Mouse (Mus musculus) neural tube, embryonic 11.5 days (tissue): ENCODE measurements around the gene Fam124b. TPM values are rescaled to one million over a fixed set of nuclear protein-coding genes. Genes with fewer than 3 reads are reported as not detected.

ENCODE experiments used
- ATAC-seq: fragments of 200-750 bp; cut with Nextera tagmentation; 2 replicates; pipeline ENCODE4 v1.8.0; 2017; ENCODE audit warnings: moderate number of reproducible peaks, mild to moderate bottlenecking, moderate TSS enrichment, moderate library complexity; ENCODE audit not compliant: insufficient read depth, low FRiP score, low TSS enrichment
- DNase-seq: peaks from one replicate; pipeline ENCODE4 v3.0.0-alpha.2; 2015; ENCODE audit warnings: low spot score
- H3K27ac ChIP-seq: fragments of 300-500 bp; sonication (generic); 2 replicates; pipeline ENCODE4 v1.5.1; 2014; ENCODE audit warnings: low read depth, mild to moderate bottlenecking, low read length
- H3K27me3 ChIP-seq: fragments of 300-500 bp; sonication (generic); 2 replicates; pipeline ENCODE4 v1.6.1; 2014; ENCODE audit warnings: mild to moderate bottlenecking, low read length, mixed read lengths; ENCODE audit not compliant: control insufficient read depth, insufficient read depth
- H3K36me3 ChIP-seq: fragments of 300-500 bp; sonication (generic); 2 replicates; pipeline ENCODE4 v1.6.1; 2014; ENCODE audit warnings: mild to moderate bottlenecking, low read length, moderate library complexity, mixed read lengths; ENCODE audit not compliant: control insufficient read depth, insufficient read depth
- H3K4me1 ChIP-seq: fragments of 300-500 bp; sonication (generic); 2 replicates; pipeline ENCODE4 v1.6.1; 2014; ENCODE audit warnings: low read length, mixed read lengths; ENCODE audit not compliant: control insufficient read depth, insufficient read depth
- H3K4me2 ChIP-seq: fragments of 300-500 bp; sonication (generic); 2 replicates; pipeline ENCODE4 v1.6.1; 2014; ENCODE audit warnings: low read depth, mild to moderate bottlenecking, moderate library complexity
- H3K4me3 ChIP-seq: fragments of 300-500 bp; sonication (generic); 2 replicates; pipeline ENCODE4 v1.5.1; 2014; ENCODE audit warnings: low read depth, low read length
- H3K9ac ChIP-seq: fragments of 300-500 bp; sonication (generic); 2 replicates; pipeline ENCODE4 v1.6.1; 2014; ENCODE audit warnings: mild to moderate bottlenecking, low read length
- H3K9me3 ChIP-seq: fragments of 300-500 bp; sonication (generic); 2 replicates; pipeline ENCODE4 v1.6.1; 2016; ENCODE audit warnings: low read length; ENCODE audit not compliant: control insufficient read depth
- WGBS: fragments of 180-500 bp; shearing (Covaris S2); extraction: QIAGEN DNeasy Blood & Tissue Kit; methylation state at CpG from one replicate; pipeline ENCODE4 v1.1.7; 2014; 5-methylcytosine and 5-hydroxymethylcytosine counted together
- polyA plus RNA-seq: library from polyadenylated mRNA; unstranded; fragments of >200 nt; fragmentation: Nextera tagmentation; extraction: Ambion mirVana; gene quantifications from 2 replicates; pipeline ENCODE4 v1.2.1, GENCODE M21; 2014

Gene Fam124b
- polyA plus RNA-seq, 1 experiment from 2014 or later, result 0.69 TPM

DNA sequence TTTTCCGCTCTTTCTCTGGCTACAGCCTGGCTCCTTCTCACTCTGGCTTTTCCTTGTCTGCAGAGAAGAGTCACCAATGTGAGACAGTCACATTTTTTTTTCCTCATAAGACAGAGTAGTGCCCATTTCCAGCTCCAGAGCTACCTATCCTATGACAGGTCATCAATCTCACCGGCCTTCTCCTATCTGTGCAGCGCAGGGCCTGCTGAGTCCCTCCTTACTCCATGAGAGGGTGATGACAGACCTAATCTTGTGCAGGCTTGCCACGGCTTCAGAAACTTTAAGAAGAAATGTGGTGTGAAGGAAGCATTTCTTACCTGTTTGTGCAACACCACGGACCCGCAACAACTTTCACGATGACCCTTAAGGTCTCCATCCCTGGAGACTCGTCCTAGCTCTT is 25.4 kb downstream of the Fam124b start:
- DNase-seq (no peak), ATAC-seq (no peak)
- Histone ChIP-seq H3K27me3 (no peaks in the 10 kb centered on the region), H3K9ac (no peak overlapping the region), H3K4me3 (no peak overlapping the region), H3K27ac (no peak overlapping the region), H3K9me3 (no peaks in the 10 kb centered on the region), H3K4me2 (no peak overlapping the region), H3K4me1 (no peaks in the 10 kb centered on the region), H3K36me3 (no peaks in the 10 kb centered on the region)
- 89% methylated on average over 8 of the region's 8 CpGs for WGBS

DNA sequence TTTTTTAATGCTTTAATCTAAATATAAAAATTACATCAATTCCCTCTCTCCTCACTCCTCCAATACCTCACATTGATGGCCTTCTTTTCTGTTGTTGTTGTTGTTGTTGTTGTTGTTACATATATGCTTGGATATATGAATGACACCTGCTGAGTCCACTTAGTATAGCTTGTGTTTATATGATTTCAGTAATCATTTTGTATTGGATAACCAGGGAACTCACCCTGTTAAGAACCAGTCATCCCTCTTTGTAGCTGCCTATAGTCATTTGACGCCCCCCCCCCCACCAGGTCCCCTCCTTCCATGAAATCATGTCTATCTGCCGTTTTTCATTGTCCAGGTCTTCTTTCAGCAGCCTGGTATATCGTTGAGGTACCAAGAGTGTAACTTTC is 36.9 kb downstream of the Fam124b start:
- no peak overlapping the region for H3K4me2 ChIP-seq
- DNase-seq, result no peak
- H3K9me3 ChIP-seq, result no peaks in the 10 kb centered on the region
- no peak overlapping the region for H3K9ac ChIP-seq
- H3K27me3 ChIP-seq, result no peaks in the 10 kb centered on the region
- H3K36me3 ChIP-seq, result no peaks in the 10 kb centered on the region
- 56% methylated on average over 3 of the region's 3 CpGs for WGBS
- no peaks in the 10 kb centered on the region for H3K4me1 ChIP-seq
- H3K4me3 ChIP-seq, result no peak overlapping the region
- no peak overlapping the region for H3K27ac ChIP-seq
- ATAC-seq, result peak; percentile 18; the same call in 1 of the 2 replicates

DNA sequence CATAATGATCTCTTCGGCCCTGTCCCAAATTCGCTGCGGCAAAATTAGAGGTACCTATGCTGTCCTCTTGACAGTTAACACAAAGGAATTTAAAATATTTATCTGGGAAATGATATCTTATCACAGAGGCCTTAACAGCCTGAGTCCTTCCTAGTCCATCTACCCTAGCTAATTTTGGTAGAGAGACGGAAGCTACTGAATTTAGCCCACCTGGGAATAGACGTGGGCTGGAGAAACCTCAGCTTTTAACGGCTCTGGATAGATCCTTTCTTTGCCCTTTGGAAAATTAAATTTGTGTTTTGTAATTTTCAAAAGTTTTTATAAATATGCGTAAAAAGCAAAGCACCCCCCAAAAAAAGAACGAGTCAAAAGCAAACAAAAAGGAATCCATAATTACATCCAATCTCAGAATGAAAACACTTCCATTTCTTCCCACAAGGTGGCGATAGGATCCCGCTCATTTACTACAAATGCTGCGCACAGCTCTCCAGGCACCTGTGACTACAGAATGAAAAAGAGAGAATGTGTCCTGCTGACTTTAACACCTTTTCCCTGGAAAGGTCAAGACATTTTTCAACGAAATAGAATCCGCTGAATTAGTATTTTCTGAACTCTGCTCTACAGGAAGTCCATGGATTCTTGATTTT is 37.4 kb downstream of the Fam124b start:
- Histone ChIP-seq H3K9ac (no peak overlapping the region), H3K36me3 (no peaks in the 10 kb centered on the region), H3K4me1 (no peaks in the 10 kb centered on the region), H3K4me2 (no peak overlapping the region), H3K27me3 (no peaks in the 10 kb centered on the region), H3K27ac (no peak overlapping the region), H3K4me3 (no peak overlapping the region), H3K9me3 (no peaks in the 10 kb centered on the region)
- peak; percentile 24 for DNase-seq
- peak; percentile 62 for ATAC-seq
- WGBS, result 42% methylated on average over 13 of the region's 13 CpGs

DNA sequence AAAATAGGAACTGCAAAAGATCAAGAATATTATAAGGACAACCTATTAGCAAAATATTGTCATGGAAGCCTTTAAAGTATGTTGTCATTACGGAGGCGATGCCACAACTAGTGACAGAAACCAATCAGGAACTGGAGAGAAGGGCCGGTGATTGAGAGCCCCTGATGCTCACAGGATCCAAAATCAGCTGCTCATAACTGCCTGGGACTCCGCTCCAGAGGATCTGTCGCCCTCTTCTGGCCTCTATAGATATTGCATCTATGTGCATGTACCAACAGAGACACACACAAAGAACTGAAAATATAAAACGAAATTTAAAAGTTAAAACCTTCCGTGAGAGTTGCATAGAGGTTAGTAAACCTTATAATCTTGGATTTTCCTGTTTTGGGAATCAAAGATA is 38.1 kb downstream of the Fam124b start:
- Histone ChIP-seq H3K4me1 (no peaks in the 10 kb centered on the region), H3K4me3 (no peak overlapping the region), H3K27ac (no peak overlapping the region), H3K36me3 (no peaks in the 10 kb centered on the region), H3K9ac (no peak overlapping the region), H3K27me3 (no peaks in the 10 kb centered on the region), H3K4me2 (no peak overlapping the region), H3K9me3 (no peaks in the 10 kb centered on the region)
- WGBS, result 61% methylated on average over 7 of the region's 7 CpGs
- DNase-seq (no peak), ATAC-seq (no peak)

DNA sequence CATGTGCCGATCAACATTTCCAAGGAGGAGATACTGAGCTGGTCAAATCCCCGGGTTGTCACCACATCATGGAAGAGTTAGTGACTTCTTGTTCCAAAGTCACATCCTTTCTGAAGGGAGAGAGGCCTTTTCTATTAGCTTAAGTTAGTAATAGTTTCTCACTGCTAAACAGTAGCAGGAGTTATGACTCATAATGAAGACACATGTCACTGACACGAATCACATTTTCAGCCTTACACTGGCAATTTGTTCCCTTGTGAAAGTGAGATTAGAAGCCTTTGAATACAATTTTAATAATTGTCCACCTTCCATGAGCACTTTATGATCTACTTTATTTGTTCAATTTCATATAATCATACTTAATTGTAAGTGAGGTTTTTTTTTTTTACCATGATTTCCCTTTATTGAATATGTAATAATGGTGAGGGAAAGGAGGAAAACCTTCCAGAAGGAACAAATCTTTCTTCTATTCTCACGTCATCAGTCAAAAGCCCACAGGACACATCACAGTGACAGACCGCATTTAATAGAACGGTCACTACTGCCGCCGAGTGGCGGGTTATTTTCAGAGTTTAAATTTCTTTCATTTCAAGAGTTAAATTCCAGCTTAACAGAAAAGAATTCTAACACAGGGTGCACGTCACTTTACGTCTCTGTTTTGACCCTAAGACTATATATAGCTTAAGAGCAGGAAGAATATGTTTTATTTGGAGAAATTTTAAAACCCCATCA is 40.5 kb downstream of the Fam124b start:
- Histone ChIP-seq H3K27me3 (no peaks in the 10 kb centered on the region), H3K4me2 (no peak overlapping the region), H3K27ac (no peak overlapping the region), H3K4me1 (no peaks in the 10 kb centered on the region), H3K36me3 (no peaks in the 10 kb centered on the region), H3K4me3 (no peak overlapping the region), H3K9me3 (no peaks in the 10 kb centered on the region), H3K9ac (no peak overlapping the region)
- 82% methylated on average over 11 of the region's 11 CpGs for WGBS
- DNase-seq (peak; percentile 28), ATAC-seq (no peak)

DNA sequence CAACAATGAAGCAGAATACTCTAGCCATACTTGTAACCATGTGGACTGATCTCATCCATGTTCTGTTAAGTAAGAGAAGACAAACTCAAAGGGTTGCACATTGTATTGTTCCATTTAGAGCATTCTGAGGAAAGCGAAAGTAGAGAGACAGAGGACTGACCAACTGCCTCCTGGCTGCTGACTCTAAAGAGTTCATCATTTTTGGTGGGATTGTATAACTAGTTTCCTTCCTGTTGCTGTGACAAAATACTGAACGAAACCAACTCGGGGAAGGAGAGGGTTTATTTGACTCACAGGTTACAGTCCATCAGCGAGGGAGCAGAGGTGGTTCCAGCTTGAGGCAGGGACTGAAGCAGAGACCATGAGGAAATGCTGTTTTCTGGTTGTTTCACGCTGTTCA is 50.6 kb downstream of the Fam124b start:
- no peak overlapping the region for H3K9ac ChIP-seq
- WGBS, result 83% methylated on average over 5 of the region's 5 CpGs
- H3K36me3 ChIP-seq, result no peaks in the 10 kb centered on the region
- DNase-seq (no peak), ATAC-seq (no peak)
- H3K27me3 ChIP-seq, result no peaks in the 10 kb centered on the region
- no peak overlapping the region for H3K4me3 ChIP-seq
- no peak overlapping the region for H3K4me2 ChIP-seq
- H3K27ac ChIP-seq, result no peak overlapping the region
- H3K9me3 ChIP-seq, result no peaks in the 10 kb centered on the region
- no peaks in the 10 kb centered on the region for H3K4me1 ChIP-seq

DNA sequence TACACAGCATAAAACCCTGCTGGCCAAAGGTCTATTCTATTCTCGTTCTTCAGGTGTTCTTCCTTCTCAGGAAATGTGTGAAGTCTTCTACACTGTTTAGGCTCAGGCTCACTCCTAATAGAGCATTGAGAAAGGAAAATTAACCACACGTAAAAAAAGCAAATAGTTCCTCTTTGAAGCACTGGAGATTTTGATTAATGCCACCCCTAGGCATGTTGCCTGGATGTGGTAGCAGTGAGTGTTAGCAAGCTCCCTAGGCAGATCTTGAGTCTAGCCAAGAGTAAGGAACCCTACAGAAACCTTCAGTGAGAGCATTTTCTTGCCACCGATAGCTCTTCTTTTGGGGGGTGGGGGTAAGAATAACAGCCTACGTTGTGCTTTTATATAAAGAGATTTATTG is 51.7 kb downstream of the Fam124b start:
- DNase-seq (no peak), ATAC-seq (no peak)
- Histone ChIP-seq H3K27me3 (no peaks in the 10 kb centered on the region), H3K27ac (no peak overlapping the region), H3K4me2 (no peak overlapping the region), H3K36me3 (no peaks in the 10 kb centered on the region), H3K4me3 (no peak overlapping the region), H3K4me1 (no peaks in the 10 kb centered on the region), H3K9me3 (no peaks in the 10 kb centered on the region), H3K9ac (no peak overlapping the region)
- WGBS, result 82% methylated on average over 4 of the region's 4 CpGs

DNA sequence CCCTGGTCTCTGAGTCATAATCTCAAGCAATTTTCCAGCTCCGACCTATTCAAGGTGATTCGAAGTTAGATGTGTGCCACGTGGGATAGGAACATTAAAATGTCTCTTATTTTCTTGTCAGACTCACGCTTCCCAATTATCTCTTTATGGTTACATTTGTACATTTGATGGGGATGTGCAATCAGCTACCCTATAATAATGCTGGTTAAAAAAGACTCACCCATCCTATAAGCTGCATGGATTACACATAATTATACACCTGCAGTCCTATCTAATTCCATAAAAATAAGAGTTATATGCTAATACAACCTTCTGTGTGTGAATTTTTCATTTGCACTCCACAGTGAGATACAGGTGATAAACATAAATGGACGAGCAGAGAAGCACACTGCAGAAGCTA is 52.9 kb downstream of the Fam124b start:
- Histone ChIP-seq H3K9me3 (no peaks in the 10 kb centered on the region), H3K36me3 (no peaks in the 10 kb centered on the region), H3K9ac (no peak overlapping the region)

DNA sequence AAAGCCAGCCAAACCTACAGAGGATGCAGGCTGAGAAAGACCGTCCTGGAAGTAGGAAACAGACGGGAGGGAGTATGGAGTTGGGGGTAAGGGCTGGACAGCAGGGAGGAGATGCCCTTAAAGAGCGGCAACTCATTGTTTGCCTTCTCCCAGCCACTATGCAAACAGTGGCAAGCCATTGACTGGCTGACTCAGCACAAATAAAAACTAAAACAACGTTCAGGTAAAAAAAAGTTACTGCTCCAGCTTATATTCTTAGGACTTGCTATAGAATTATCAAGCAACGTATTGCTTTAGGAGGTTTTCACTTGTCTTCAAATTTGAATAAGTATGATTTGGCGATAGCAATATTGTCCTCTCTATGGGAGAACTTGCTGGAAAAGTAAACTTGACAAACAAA is 55.3 kb downstream of the Fam124b start:
- no peak overlapping the region for H3K9ac ChIP-seq
- no peak for ATAC-seq
- H3K27me3 ChIP-seq, result no peaks in the 10 kb centered on the region
- DNase-seq, result no peak
- H3K4me1 ChIP-seq, result no peaks in the 10 kb centered on the region
- H3K9me3 ChIP-seq, result no peaks in the 10 kb centered on the region
- no peak overlapping the region for H3K4me2 ChIP-seq
- no peaks in the 10 kb centered on the region for H3K36me3 ChIP-seq
- 53% methylated on average over 6 of the region's 6 CpGs for WGBS
- H3K4me3 ChIP-seq, result no peak overlapping the region
- H3K27ac ChIP-seq, result no peak overlapping the region

More for the DNA sequence above, 52.9 kb downstream of the Fam124b start:
- DNase-seq (no peak), ATAC-seq (no peak)
- no peak overlapping the region for H3K4me3 ChIP-seq
- no peak overlapping the region for H3K27ac ChIP-seq
- no peaks in the 10 kb centered on the region for H3K27me3 ChIP-seq
- no peaks in the 10 kb centered on the region for H3K4me1 ChIP-seq
- H3K4me2 ChIP-seq, result no peak overlapping the region
- WGBS, result 85% methylated on average over 5 of the region's 5 CpGs
